Mouse (Mus musculus) myocyte (in vitro differentiated cells): ENCODE measurements at regions not wholly inside any gene's neighbourhood (a gene's known extent, or its start where the extent isn't known, plus 50 kb on each side); places are given as distances from the start of the nearest gene placed in this dataset.

ENCODE experiments used
- H3K27me3 ChIP-seq: one replicate; pipeline ENCODE4 v1.6.1; 2011; ENCODE audit not compliant: control insufficient read depth, insufficient read depth, insufficient read length
- H3K36me3 ChIP-seq: one replicate; pipeline ENCODE4 v1.6.1; 2011; ENCODE audit not compliant: control insufficient read depth, insufficient read depth
- H3K4me2 ChIP-seq: one replicate; pipeline ENCODE4 v1.6.1; 2011; ENCODE audit warnings: low read depth, control low read depth
- H3K4me3 ChIP-seq: one replicate; pipeline ENCODE4 v1.5.1; 2011; ENCODE audit warnings: mild to moderate bottlenecking, control low read depth, moderate library complexity
- H3K79me2 ChIP-seq: one replicate; pipeline ENCODE4 v1.6.1; 2011; ENCODE audit not compliant: control insufficient read depth, insufficient read depth
- H3ac ChIP-seq: one replicate; pipeline ENCODE4 v1.6.1; 2011; ENCODE audit not compliant: control insufficient read depth, insufficient read length
- CEBPB ChIP-seq: IDR thresholded peaks from 2 replicates; pipeline ENCODE4 v1.6.1; 2011; ENCODE audit warnings: mild to moderate bottlenecking, moderate library complexity; ENCODE audit not compliant: poor library complexity, insufficient read depth, severe bottlenecking
- E2F4 ChIP-seq: IDR thresholded peaks from one replicate; pipeline ENCODE4 v1.6.1; 2011; ENCODE audit warnings: mild to moderate bottlenecking, control low read depth, moderate library complexity; ENCODE audit not compliant: insufficient read depth
- MAX ChIP-seq: IDR thresholded peaks from one replicate; pipeline ENCODE4 v1.6.1; 2011; ENCODE audit warnings: low read depth, mild to moderate bottlenecking, control low read depth
- MYOD1 ChIP-seq, 3 experiments: IDR thresholded peaks; one replicate each; pipeline ENCODE4 v1.6.1; 2011; ENCODE audit warnings: control low read depth in 2 of 3, low read depth in 2 of 3, mild to moderate bottlenecking in 2 of 3, moderate library complexity in 1 of 3; ENCODE audit not compliant: insufficient read length in 2 of 3, control insufficient read depth in 1 of 3
- MYOG ChIP-seq, 3 experiments: IDR thresholded peaks; one replicate each; pipeline ENCODE4 v1.6.1; 2011; ENCODE audit warnings: control low read depth in 2 of 3, low read depth in 2 of 3, mild to moderate bottlenecking in 2 of 3; ENCODE audit not compliant: insufficient read length in 2 of 3, control insufficient read depth in 1 of 3, insufficient read depth in 1 of 3
- POLR2A ChIP-seq: IDR thresholded peaks from one replicate; pipeline ENCODE4 v1.6.1; 2011; ENCODE audit warnings: low read depth, mild to moderate bottlenecking, control low read depth, moderate library complexity; ENCODE audit not compliant: insufficient read length
- POLR2AphosphoS2 ChIP-seq: IDR thresholded peaks from one replicate; pipeline ENCODE4 v1.6.1; 2011; ENCODE audit warnings: low read depth, control low read depth; ENCODE audit not compliant: insufficient read length
- REST ChIP-seq: IDR thresholded peaks from one replicate; pipeline ENCODE4 v1.6.1; 2011; ENCODE audit warnings: mild to moderate bottlenecking, control low read depth, moderate library complexity; ENCODE audit not compliant: insufficient read depth, insufficient read length
- SRF ChIP-seq: IDR thresholded peaks from one replicate; pipeline ENCODE4 v1.6.1; 2011; ENCODE audit warnings: low read depth; ENCODE audit not compliant: control insufficient read depth, insufficient read length
- TCF12 ChIP-seq: IDR thresholded peaks from one replicate; pipeline ENCODE4 v1.6.1; 2011; ENCODE audit warnings: mild to moderate bottlenecking, control low read depth; ENCODE audit not compliant: poor library complexity, insufficient read depth, severe bottlenecking
- TCF3 ChIP-seq: IDR thresholded peaks from one replicate; pipeline ENCODE4 v1.6.1; 2011; ENCODE audit warnings: low read depth, control low read depth; ENCODE audit not compliant: insufficient read length
- USF1 ChIP-seq: IDR thresholded peaks from one replicate; pipeline ENCODE4 v1.6.1; 2011; ENCODE audit warnings: low read depth, mild to moderate bottlenecking, control low read depth, moderate library complexity

DNA sequence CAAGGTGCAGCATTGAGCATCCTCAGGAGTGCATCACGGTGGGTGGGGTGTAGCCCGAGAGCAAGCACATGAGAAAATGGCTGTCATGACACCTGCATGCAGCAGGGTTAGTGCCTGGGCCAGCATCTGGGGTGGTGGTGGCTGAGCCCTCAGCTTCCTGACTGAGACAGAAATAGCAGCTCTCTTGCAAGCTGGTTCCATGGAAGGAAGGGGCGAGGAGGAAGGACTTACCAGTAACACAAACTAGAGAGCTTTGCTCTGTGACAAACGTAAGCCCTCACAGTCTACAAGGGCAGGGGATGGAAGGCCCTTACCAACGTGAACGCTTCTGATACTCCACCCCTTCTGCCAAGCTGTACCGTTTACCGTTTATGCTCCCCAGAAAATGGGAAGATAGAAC, 127.0 kb upstream of the Slc22a12 start:
- Histone ChIP-seq H3K27me3 (peaks cover 19% of the 10 kb centered on the region), H3ac (no peak overlapping the region), H3K4me2 (no peak overlapping the region), H3K79me2 (no peaks in the 10 kb centered on the region), H3K36me3 (no peaks in the 10 kb centered on the region), H3K4me3 (no peak overlapping the region)
- TF ChIP-seq POLR2A = no peak
- TF ChIP-seq SRF = no peak
- no peak for TF ChIP-seq USF1
- no peak for TF ChIP-seq MAX
- no peak for TF ChIP-seq E2F4

DNA sequence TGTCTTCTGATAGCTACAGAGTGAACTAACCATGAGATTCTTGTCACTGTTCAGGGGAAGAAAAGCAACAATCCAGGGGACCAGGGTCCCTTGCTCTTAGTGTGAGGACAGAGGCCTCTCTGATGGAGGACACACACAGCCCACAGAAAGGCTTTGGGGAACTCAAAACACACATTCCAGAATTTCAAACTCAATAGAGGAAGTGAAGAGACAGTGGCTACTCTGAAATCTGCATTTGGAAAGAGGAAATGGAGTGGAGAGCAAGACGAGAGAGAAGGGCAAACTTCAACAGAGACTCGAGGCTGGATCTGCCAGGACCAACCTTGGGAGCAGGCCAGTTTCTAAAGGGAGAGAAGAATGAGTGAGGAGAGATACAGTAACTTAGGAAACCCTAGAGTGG, 125.7 kb upstream of the Slc22a12 start:
- no peak overlapping the region for H3K4me3 ChIP-seq
- H3K36me3 ChIP-seq = no peaks in the 10 kb centered on the region
- H3K27me3 ChIP-seq = peaks cover 19% of the 10 kb centered on the region
- no peaks in the 10 kb centered on the region for H3K79me2 ChIP-seq
- TF ChIP-seq MYOG (IDR thresholded peaks at IDR 0.05; ENCODE audit: control insufficient read depth in 1 of 3, insufficient read depth in 1 of 3, insufficient read length in 2 of 3, low read depth in 2 of 3) = no peak
- H3ac ChIP-seq = no peak overlapping the region
- no peak overlapping the region for H3K4me2 ChIP-seq

DNA sequence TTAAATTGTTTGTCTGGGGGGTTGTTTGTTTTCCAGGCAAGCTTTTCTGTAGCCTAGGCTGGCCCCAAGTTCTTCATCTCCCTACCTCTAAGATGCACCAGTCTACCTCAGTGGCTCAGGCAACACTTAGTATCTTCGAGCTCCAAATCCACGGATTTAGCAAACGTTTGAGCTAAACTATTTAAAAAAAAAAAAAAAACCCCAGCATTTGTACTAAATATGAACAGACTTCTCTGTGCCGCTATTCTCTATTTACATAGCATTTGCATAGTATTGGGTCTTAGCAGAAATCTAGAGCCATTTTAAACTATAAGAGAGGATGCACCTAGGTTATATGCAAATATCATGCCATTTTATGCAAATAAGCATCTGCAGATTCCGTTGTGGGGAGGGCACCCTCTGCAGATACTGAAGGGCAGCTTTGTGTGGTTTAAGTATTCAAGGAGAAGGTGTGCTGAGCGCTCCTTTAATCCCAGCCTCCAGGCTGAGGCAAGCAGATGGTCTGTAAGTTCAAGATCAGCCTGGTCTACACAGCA, 123.4 kb upstream of the Slc22a12 start:
- no peak overlapping the region for H3ac ChIP-seq
- H3K79me2 ChIP-seq = no peaks in the 10 kb centered on the region
- H3K4me3 ChIP-seq = no peak overlapping the region
- TF ChIP-seq TCF3 = no peak
- peaks cover 13% of the 10 kb centered on the region for H3K27me3 ChIP-seq
- H3K36me3 ChIP-seq = no peaks in the 10 kb centered on the region
- H3K4me2 ChIP-seq = no peak overlapping the region

DNA sequence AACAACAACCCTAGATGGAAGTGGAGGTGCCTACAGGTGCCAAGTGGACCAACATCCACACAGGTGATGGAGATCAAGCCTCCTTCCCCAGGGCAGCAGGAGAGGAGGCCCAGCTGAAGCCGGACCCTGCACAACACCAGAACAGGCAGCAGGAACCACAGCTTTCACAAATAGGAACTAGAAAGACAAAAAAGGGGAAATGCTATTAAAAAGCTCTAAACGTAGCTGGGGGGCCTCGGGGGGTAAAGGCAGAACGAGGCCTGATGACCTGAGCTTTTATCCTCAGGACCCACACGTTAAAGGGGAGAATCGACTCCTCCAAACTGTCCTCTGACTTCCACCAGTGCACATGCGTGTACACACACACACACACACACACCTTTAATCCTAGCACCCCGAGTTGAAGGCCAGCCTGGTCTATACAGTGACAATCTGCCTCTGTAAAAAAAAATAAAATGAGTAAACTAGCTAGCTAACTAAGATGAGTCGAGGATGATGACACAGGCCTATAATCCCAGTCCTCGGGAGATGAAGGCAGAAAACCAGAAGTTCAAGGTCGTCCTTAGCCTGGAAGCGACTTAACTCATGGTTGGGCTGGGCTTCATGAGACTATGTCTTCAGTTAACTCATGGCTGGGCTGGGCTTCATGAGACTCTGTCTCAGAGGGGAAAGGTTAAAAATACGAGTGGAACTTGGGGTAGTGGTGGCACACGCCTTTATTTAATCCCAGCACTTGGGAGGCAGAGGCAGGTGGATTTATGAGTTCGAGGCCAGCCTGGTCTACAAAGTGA, 122.6 kb upstream of the Slc22a12 start:
- Histone ChIP-seq H3ac (no peak overlapping the region), H3K79me2 (no peaks in the 10 kb centered on the region), H3K27me3 (peaks cover 5% of the 10 kb centered on the region), H3K4me3 (no peak overlapping the region), H3K4me2 (no peak overlapping the region), H3K36me3 (no peaks in the 10 kb centered on the region)
- TF ChIP-seq E2F4 (no peak), CEBPB (no peak), POLR2AphosphoS2 (no peak), MYOG (IDR thresholded peaks at IDR 0.05; ENCODE audit: control insufficient read depth in 1 of 3, insufficient read depth in 1 of 3, insufficient read length in 2 of 3, low read depth in 2 of 3) (no peak), POLR2A (no peak), MYOD1 (IDR thresholded peaks at IDR 0.05; ENCODE audit: control insufficient read depth in 1 of 3, insufficient read length in 2 of 3, low read depth in 2 of 3) (no peak), MAX (no peak), SRF (no peak), USF1 (no peak), TCF12 (no peak), TCF3 (no peak), REST (no peak)

DNA sequence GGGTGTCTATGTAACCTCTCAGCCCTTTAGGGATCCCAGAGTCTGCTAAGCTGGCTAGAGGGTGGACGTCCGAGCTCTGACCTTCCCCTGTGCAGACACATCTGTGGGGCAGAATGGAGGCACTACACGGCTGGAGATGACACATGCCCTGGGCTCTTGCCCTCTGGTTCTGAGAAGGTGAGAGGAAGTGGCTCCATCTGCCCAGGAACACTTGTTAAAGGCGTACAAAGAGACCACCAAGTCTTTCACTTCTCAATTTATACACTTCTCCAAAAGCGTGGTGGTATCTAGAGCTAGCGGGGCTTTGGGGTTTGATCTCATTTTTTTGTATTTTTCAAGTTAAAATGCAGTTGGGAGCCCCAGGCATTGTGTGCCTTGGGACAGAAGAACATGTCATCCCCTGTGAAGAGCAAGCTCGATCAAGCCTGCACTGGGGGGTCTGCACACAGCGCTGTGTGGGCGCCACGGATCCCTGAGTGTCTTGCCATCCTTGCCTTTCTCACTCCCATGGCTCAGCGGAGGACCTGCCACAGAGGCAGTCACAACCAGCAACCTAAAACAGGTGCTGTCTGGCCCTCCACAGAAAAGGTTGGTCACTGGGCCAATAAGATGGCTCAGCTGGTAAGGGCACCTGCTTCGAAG, 121.6 kb upstream of the Slc22a12 start:
- no peaks in the 10 kb centered on the region for H3K79me2 ChIP-seq
- H3K4me3 ChIP-seq = no peak overlapping the region
- H3ac ChIP-seq = no peak overlapping the region
- TF ChIP-seq MYOG (IDR thresholded peaks at IDR 0.05; ENCODE audit: control insufficient read depth in 1 of 3, insufficient read depth in 1 of 3, insufficient read length in 2 of 3, low read depth in 2 of 3) (no peak), USF1 (no peak), REST (no peak), SRF (no peak), TCF3 (no peak), MYOD1 (IDR thresholded peaks at IDR 0.05; ENCODE audit: control insufficient read depth in 1 of 3, insufficient read length in 2 of 3, low read depth in 2 of 3) (no peak)
- H3K4me2 ChIP-seq = no peak overlapping the region
- no peaks in the 10 kb centered on the region for H3K36me3 ChIP-seq
- peaks cover 7% of the 10 kb centered on the region for H3K27me3 ChIP-seq
